Mouse (Mus musculus) ovary, adult 18-20 months (tissue): Measurements from ENCODE around the gene Adgb.
A peak's percentile ranks its signal among the peaks of the same experiment; 100 is the strongest.
"Not testable (repeated sequence)": the region's sequence is repeated elsewhere in the genome, so short reads cannot be mapped to it uniquely, and the experiment has no call there.

Experiments used
- DNase-seq: peaks from one replicate; pipeline ENCODE4 v3.0.0; 2022; ENCODE audit warnings: low spot score, mixed read lengths

The Adgb gene

DNA sequence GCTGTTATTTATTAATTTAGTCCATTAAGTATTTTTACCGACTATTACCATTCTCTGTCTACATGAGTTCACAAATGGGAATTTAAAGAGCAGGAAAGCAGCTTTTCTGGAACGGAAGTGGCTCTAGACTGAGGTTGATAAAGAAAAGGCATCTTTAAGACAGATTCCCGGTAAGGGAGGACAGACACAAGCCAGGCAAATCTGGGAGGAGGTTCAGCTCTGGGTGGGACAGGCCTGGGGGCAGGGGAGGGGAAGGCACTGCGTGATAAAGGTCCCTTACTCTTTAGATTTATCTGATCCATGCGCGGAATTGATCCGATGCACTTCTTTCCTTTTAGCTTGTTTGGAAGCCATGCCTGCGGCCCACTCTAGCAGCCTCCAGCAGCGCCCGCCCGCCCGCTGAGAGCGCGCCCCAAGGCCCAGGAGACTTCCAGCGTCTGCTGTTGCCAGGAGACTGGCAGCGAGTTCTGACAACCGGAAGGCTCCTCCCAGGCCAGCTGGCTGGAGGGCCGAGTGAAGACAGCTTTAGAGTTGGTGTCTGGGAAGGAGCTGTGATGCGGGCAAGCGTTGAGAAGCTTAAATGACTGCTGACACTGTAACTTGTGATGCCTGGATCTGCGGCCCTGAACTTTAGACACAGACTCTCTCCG is at the start of gene Adgb:
Gene Adgb (minus strand): TSS at position 366 of the 650 bp plus-strand sequence.
- DNase-seq, result peak; percentile 56

DNA sequence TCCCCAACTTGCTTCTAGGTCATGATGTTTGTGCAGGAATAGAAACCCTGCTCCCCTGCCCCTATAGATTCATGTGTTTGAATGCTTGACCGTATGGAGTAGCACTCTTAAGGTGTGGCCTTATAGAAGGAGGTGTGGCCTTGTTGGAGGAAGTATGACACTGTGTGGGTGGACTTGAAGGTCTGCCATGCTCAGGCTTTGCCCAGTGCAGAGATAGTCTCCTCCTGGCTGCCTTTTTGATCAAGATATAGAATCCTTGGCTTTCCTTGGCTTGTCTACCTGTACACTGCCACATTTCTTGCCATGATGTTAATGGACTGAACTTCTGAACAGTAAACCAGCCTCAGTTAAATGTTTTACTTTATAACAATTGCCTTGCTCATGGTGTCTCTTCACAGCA is 8.0 kb upstream of the Adgb start:
- DNase-seq, result no peak

DNA sequence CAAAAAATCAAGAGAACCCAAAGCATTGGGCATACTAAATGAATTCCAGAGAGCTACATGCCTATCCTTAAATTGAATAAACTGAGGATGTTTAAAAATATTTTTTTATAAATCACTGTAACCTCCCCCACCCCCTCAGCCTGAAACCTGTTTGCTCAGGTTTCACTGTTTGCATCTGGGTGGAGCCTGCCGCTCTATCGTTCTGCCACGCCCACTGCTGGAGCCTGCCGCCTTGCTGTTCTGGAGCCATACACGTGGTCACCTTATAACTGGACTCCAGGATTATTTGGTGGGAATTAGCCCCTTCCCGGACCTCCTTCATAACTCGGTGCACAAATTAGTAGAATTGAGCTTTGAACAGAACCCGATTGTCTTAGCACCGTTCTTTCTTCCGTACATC is 5.3 kb upstream of the Adgb start:
- DNase-seq, result not testable (repeated sequence)

DNA sequence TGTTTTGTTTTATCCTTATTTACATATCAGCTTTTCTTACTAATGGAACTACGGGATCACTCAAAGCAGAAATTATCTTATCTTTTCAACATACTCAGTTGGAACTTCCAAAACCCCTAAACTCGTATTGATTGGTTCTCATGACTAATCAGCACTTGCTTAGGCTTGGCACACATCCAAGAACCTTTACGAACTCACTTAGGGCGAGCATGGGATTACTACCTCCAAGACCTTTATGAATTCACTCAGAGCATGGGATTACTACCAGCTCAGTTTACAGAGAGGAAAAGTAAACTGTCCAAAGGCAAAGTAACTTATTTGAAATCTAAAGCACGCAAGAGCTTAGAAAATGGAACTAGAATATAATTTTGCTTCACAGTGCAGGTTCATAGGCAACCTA is 4.8 kb upstream of the Adgb start:
- no peak for DNase-seq

DNA sequence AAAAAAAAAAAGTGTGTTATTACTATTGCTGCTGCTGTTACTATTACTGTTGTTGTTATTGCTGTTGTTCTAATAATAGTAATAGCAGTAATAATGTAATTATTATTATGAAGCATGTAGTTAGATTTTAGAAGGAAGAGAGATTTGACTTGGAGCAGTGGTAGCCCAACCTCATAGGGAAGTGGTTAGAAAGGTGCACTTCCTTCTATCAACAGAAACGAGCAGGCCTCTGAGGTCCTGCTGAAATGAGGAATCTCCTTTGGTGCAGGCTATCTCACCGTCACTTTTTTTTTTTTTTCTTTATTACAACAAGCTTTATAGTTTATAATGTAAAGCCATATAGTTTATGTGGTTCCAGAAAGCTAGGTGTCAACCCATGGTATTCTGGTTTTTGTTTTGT is 4.4 kb upstream of the Adgb start:
- DNase-seq, result no peak

DNA sequence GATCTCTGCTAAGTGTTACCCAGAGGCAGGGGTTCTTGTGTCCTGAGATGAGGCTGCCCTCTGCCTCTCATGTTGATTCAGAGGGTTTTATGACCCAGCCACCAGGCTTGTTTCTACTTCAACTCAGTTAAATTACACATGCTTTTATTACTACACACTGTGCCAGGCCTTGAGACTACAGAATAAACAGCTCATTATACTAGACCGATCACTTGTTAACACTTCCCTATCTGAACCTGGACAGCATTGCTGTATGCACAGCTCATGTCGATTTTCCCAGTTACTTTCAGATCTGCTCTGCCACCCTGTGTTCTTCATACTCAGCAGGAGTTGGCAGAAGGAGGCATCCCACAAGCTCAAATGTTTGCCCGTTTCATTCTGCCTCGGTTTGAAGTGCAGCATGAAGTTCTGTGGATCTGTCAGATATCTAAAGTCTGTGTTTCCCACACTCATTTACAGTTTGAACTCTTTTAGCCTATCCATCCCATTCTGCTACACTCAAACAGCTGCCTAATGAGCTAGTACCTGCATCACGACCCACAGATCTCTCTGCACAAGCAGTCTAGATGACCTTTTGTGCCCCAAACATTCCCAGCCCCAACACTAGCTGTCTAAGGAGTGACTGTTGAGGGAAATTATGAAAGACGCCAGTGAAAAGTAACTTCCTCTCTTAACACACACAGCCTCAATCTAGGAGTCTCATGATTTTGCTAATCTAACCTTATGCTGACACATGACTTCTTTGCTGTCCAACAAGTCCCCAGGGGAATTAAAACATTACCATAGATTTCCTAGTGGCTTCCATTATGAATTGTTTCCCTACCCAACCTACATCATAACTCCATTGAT is 3.2 kb downstream of the Adgb start:
- no peak for DNase-seq

DNA sequence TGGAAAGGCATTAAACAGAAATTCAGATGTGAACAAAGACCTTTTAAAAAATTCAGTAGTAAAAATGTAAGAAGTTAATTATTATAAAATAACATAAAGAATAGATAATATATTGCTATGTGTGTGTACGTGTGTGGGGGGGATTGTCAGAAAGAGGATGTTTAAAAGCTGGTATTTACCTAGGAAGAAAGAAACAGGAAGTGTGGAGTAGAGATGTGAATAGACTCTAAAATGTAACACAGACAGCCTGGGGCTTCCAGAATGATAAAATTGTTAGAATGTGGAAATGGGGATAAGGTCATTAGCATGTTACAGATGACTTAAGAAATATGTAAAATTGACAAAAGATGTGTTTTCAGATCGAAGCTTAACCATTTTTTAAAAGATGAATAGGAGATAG is 12.0 kb downstream of the Adgb start:
- DNase-seq, result no peak

DNA sequence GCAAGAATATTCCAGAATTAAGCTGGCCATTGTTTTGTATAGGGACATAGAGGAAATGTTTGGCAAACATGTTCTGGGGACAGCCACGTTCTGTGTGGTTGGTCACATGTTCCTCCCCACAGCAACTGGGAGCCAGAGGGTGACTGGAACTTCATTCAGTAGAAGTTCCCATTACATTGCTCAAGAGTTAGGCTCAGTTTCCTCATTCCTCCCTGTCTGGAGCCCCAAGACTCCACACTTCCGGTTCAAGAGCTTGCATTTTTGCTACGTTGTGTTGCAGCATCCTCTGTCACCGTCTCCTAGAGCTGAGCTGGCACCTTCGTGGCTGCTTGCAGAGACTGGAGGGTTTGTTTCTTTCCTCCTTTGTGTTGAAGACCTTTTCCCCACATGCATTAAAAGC is 15.1 kb downstream of the Adgb start:
- DNase-seq, result no peak

DNA sequence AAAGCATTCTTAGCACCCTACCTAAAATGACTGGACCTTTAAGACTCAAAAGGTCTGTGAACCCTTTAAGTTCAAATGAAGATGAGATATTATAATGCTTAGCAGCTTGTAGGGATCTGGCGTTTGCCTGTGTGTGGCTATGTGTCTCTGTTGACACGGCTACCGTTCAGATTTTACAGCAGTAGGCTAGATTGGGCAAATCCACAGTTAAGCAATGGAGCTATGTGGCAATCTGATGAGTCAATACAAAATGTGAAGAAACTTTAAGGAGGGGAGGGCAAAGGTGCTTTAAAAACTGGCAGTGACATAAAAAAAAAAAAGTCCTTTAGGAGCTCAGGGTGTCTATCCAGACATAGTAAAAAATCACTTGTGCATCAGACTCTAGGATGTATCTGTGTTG is 23.1 kb downstream of the Adgb start:
- no peak for DNase-seq

DNA sequence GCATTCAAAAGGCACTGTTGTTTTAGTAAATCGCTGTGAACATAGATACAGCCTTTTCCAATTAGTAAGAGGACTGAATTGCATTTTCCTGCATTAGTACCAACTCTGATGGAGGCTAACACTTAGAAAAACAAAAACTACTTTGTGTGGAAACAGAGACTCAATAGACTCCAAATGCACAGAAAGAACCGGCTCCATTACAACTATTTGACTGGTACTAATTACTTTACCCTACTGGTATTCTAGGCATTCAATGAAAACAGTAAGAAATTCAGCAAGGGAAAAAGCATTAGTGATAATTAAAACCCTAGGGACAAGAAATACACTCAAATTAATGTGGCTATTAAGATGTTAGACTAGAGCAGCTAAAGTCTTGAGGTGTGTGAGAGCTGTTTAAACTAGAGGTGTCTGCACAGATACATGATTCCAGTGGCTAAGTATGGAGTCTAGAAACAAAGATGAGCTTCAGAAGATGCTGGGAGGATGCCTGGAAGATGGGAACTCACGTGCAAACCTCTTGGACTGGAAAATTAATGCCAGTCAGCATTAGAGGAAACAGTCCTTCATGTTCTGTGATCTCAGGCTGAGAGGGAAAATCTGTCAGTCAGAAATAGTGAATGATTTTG is 27.2 kb downstream of the Adgb start:
- DNase-seq, result no peak

DNA sequence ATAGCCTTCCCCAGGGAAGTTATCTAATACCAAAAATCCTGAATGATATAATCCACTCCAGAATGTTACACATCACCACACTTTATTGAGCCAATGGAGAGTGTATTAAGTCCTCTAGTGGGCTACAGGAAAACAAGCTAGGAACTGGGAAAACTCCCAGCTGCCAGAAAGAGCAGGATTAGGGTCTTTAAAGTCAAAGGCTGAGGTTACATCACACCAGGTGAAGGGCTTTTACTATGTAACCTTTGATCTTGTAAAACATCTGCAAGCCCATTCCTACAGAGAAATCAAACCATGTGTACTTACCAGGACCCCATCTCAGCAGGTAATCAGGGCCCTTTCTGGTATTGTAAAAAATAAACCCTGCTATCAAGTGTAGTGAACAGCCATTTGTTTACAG is 28.6 kb downstream of the Adgb start:
- DNase-seq, result no peak

DNA sequence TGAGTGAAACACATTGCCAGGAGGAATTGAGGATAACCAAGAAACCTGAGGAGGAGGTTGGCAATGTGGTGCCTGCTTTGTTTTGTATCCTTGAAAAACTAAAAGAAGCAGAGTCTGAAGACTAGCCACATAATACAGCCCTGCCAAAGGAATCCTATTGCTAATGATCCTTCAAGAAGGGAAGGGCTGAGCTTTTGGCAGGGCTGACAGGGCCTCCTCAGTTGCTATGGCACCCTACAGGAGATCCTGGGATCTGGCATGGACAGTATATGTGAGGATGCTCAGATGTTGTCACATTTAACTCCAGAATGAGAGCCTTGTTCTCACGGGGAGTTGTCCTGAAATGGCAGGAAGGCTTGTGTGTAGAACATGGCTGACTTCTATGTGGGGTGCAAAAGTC is 37.1 kb downstream of the Adgb start:
- DNase-seq, result no peak

DNA sequence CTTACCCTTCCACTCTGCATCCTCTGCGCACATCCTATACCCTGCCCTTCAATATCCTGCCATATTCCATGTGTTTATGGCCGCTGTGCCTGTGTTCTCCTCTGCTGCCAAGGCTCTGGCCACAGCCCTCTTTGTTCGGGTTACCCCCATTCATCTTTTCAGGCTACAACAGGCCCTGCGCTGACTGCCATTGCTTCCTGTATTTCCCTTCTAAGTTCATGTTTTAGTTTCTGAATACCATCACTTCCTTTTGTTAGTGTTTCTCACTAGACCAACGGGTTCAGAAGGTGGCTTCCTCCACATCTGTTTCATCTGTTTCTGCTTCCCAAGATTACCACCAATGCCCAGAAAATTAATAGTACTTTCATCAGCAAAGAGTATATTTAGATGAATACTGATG is 42.5 kb downstream of the Adgb start:
- no peak for DNase-seq

DNA sequence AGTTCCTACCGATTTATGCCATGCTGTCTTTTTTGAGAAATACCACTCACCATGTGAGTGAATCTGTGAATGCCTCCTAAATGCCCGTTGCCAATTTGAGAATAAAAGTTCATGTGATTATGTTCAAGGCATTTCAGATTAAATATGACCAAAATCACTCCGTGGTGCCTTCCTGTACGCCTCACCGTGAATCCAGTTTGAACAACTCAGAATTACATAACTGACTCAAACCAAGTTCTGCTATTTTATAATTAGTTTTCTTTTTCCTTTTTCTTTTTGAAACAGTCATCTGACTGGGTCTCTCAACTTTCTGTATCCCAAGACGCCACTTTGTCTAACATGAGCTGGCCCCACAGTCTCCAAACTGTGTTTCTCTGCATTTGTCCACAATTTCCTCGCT is 43.1 kb downstream of the Adgb start:
- DNase-seq, result no peak

DNA sequence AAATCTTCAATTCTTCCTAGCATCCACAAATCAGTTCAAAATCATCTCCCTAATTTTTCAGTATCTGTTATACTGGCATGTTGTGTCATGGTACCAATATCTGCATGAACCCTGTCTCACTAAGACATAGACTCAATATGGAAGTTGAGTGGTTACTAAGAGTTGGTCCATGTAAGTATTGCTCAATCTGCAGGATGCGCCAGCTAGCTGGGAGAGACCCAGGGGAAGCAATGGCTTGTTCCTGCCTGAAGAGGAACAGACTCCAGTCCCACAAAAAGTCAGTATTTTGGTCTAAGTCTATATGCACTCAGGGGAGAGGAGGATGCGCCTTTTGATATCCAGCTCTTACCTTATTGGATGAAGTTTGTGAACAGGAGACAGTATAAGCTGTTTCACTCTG is 47.7 kb downstream of the Adgb start:
- no peak for DNase-seq

DNA sequence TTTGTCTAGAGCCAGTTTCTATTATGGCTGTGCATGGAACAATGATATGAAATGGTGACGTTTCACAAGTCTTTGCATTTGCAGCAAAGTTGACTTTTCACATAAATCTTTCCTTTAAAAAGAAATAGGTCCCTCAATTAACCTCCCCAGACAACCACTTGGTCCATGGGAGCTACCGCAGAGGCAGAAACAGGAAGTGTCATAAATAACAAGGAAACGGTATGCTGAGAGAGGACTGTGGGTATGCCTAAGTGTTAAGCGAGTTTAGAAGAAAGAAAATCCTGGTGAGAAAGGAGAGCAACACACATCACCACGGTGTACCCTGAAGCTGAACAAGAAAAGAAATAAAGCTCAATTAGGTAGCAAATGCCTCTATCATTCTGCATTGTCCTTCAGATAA is 61.1 kb downstream of the Adgb start:
- no peak for DNase-seq

DNA sequence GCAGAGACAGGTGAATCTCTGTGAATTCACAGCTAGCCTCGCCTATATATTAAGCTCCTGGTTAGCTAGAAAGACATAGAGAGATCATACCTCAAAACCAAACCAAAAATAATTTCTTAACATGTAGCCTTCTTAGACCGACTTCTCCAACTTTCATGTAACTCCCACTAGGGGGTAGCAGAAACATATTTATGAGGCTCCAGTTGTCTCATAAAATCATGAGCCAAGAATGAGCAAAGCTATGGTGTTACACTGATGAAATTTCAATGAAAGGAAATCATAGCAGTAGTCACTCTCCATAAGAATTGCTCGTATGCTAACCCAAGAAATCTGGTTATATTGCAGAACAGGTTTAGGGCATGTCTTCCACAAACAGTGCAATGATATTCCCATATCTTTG is 64.0 kb downstream of the Adgb start:
- DNase-seq, result no peak

DNA sequence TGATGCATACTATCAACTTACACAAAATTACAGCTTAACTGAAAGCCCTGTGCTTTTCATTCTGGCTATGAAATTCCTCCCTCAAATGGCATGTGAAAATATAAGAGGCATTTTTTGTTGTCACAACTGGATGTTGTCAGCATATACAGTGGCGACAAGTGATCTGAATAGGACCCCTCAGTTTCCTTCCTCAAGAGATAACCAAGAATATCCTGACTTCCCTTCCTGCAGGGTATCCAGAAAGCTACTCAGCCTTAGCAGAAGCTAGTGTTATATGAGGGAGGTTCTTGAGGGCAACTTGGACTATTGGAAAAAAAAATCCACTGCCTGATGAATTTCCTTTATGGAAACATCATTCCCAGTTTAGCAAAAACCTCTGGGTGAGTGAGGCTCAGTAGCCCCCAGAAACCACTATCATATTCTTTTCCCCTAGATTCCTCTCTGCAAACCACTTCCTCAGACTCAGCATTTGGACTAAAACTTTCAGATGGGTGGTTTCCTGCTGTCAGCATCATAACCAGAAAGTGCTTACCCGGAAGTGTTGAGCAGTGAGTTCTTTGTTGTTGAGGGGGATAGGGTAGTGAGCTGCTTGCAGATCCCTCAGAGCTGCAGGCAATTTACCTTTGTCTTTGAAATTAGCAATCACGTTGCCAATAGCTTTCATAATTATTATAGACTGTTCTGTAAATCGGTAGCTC is 76.2 kb downstream of the Adgb start:
- no peak for DNase-seq

DNA sequence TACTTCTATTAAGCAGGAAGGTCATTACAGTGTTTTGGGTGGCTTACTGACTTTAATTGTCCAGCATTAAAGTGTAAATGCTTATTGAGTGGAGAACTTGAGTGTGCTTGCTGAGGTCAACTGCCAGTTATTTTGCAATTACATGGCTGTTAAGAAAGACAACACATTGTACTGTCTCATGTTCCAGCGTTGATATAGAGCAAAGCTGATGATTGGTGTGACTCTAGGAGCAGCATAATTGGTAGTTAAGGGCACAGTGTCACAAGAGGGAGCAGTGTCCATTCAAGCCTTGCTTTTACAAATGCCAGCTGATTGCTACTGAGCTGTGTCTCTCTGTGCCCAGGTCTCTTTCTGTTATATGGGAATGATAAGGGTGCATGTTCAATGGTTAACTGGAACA is 97.5 kb downstream of the Adgb start:
- DNase-seq, result no peak

DNA sequence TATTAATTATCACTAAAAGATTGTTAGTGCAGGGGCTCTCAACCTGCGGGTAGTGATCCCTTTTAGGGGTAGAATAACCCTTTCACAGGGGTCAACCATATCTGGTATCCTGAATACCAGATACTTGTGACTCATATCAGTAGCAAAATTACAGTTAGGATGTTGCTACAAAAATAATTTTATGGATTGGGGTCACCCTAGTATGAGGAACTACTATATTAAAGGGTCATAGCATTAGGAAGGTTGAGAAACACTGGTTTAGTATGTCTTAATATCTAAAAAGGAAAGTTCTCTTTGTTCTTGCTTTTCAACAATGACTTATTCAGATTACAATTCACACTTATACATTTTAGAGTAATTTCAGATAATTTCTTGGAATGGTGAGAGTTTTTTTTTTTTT is 108.1 kb downstream of the Adgb start:
- no peak for DNase-seq

DNA sequence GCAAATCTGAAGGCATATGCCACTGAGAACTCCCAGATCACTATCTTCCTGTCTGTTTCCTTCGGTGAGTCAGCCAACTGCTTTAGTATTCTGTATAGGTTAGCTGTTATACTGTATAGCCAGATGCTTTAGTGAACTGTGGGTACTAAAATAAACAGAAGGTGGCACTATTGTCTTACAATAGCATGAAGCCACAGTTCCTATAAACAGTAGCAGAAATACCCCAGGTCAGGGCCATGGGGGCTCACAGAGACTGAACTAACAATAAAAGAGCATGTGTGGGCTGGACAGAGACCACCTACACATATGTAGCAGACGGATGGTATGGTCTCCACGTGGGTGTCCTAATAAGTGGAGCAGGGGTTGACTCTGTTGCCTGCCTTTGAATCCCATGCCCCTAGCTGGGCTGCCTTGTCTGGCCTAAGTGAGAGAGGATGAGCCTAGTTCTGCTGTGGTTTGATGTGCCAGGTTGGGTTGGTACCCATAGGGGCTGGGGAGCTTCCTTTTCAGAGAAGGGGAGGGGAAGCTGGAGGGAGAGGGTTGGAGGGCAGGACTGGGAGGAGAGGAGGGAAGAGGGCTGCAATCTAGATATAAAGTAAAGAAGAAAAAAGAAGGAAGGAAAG is 116.4 kb downstream of the Adgb start:
- no peak for DNase-seq

DNA sequence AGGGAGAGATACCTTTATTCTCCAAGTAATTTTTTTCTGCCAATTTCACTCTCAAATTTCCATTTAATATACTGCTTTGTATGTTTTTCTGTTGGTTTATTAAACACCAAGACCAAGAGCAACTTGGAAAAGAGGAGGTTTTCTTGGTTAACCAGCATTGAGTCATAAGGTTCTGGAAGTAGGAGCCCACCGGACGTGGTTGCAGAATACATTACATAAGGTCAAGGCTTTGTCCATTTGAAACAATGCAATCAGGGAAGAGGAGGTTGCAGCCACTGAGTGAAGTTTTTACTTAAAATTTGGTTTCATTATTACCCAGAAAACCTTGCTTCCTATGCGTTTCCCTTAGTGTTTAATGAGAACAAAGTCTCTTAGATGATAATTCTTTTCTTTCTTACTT is 119.9 kb downstream of the Adgb start:
- DNase-seq, result no peak
